Mouse (Mus musculus) layer of hippocampus, postnatal 10 days (tissue): ENCODE measurements around the gene Ttc7. TPM values are rescaled to one million over a fixed set of nuclear protein-coding genes. Genes with fewer than 3 reads are reported as not detected.

ENCODE experiments used
- DNase-seq, 2 experiments: peaks; one replicate each; pipeline ENCODE4 v3.0.0; 2021; ENCODE audit warnings: low spot score in 2 of 2
- long read RNA-seq: library from polyadenylated mRNA; stranded (forward); transcript quantifications from one replicate; pipeline ENCODE4 v2.0.0, GENCODE M21; 2023
- total RNA-seq, 2 experiments: library from RNA; stranded (reverse); gene quantifications; 2 replicates each; pipeline ENCODE4 v1.2.3; 2021

The Ttc7 gene
- total RNA-seq = 1 to 10 TPM; 6.4 to 7.1 TPM
- long read RNA-seq, full-length matches to known transcripts = 3 of 6 reads
- long read RNA-seq, partial matches to known transcripts = 0 of 6 reads
- long read RNA-seq, other reads (novel, unspliced or antisense) = 3 of 6 reads

- DNase-seq = peak; percentile 93 to 96
These were observed at the start of gene Ttc7 for GRCm38 (mm10) chr17:87282706-87283053. Gene Ttc7, plus strand, starts transcription at chr17:87282886.

- no peak for DNase-seq
These were observed 47.7 kb upstream of the Ttc7 start for GRCm38 (mm10) chr17:87235019-87235418.

DNA sequence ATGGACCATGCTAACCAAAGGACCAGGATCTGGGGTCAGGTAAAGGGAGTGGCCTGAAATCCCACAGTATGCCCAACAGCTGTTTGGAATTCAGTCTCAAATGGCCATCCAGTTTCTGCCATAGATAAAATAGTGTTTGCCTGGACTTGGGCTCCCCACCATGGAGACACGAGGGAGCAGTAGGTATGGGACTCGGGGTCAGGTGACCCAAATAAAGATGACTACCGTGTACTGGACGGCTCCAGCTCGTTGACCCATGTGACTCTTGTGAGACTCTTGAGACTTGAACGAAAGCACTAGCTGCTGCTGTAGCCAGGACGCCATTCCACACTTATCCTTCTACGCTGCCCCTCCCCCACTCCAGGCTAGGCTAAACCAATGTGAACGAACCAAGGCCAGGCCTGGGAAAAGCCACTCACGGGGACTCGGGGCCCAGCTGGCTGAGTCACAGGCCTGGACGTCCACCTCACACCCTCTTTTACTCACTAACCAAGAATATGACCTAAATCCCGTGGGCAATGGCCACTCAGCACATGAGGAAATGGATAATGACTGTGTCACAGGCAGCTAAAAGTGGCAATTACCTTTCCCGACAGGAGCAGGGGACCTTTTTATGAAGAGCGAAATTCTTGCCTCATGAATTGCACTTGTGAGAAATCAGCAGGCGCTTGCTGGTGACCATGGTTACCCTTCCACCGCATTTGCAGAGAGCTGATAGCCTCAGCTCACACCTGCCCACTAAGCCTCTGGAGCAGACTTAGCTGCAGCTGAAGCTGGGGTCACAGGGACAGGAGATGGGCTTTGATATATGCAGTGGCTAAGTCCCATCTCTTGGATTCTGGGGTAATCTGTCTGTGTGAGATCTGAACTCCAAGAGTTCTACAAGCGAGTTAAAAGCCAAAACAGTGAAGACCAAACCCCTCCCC is 45.7 kb upstream of the Ttc7 start:
- DNase-seq = no peak

- no peak for DNase-seq
These were observed 44.9 kb upstream of the Ttc7 start for GRCm38 (mm10) chr17:87237826-87238225.

- no peak for DNase-seq
These were observed 36.6 kb upstream of the Ttc7 start for GRCm38 (mm10) chr17:87246103-87246502.

DNA sequence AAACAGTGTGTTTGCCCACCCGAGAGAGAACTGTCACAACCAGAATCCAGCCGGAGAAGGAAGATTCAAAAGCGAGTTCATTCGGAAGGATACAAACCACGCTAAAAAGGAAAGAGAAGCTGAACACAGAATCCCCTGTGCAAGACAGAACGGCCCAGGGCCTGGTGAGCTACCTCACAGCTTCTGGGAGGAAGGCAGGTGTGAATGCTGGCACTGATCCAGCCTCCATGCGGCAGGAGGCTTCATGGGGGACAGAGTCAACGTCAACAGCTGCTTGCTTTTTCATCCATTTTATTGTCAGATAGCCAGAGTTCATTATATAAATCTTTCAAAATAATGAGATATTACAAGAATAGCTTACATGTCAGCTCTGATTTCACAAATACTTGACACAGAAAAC is 28.3 kb upstream of the Ttc7 start:
- DNase-seq = no peak

DNA sequence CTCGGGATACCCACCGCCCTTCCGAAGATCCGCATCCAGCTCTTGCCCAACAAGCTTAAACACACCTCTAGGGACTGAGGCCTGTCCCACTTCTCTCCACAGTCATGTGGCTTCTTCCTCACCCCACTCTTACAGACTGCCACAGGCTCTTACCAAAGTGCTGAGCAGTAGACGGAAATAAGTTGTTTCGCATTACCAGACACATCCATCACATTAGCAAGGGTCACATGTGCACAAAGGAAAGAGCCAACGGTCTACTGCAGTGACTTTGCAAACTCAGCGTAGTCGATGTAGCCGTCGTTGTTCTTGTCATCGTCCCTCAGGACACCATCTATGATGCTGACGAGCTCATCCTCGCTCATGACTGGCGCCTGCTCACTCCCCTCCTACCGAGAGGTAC is 27.0 kb upstream of the Ttc7 start:
- no peak for DNase-seq

DNA sequence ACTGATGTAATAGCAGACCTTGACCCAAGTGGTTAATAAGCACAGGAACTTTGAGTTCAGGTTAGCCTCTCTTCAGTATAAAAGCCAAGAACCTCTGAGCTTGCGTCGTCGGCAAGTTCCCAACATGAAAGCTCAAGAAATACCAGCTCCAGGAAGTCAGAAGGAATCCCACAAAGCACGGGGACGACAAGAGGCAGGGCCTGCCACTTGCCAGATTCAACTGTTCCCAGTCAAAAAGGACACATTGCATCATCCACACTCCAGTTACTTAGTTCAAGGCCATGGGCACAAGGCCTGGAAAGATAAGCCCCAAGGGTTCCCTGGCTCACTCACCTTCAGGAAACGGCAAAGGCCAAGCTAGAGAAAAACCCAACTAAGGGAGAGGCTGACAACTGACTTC is 19.3 kb upstream of the Ttc7 start:
- no peak for DNase-seq

GRCm38 (mm10) chr17:87264054-87264830 is 18.4 kb upstream of the Ttc7 start:
- DNase-seq = no peak

DNA sequence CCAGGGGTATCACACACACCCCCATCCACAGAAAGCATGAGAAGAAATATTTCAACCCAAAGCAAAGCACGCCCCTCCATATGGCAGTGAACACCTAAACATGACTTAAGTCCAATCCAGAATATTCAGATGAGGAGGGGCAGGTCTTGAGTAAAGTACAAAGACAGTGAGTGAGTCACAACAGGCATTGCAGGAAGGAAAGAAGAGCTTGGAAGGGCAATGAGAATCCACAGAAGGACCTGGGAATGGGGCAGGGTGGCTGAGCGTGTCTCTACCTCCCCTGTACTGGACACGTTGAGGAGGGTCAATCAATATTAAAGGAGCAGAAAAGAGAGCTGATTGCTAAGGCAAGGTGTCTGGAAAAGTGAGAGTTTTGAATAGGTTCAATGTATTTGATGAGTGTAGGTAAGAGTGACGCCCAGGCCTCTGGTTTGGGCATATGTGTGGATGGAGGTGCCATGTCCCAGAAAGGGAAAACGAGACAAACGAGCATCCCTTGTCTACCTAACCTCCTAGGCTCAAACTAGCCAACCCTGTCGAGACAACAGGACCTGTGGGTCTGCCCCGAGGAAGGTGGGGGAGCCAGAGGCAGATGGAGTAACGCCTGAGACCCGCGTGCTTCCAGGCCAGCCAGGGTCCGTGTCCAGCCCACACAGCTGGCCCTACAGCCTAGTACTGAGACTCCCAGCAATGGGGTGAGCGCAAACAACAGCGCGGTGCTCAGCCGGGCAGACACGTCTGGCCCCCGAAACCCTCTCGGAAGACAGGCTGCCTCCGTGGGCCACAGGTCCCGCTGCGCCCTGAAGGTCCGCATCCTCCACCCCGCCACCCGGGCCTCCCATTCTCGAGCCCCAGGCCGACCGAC is 17.5 kb upstream of the Ttc7 start:
- DNase-seq = no peak

DNA sequence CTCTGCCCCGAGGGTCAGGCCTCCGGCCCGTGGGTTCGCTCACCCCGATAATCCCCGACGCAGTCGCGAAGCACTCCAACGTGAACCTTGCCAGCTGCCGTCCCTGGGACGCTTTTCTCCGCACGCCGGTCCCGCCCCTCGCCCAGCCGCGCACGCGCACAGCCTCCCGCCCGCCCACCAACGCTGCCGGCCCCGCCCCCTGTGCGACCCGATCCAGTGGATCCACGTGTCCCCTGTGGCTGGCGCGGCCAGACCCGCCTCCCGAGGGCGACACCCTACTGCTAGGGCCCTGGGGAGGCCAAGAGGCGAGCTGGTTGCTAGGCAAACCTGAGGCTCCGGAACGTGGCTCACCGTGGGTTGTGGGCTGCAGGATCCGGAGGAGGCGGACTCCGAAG is 16.9 kb upstream of the Ttc7 start, which contains the start of gene Mcfd2:
Gene Mcfd2 (minus strand): TSS at position 144 of the 395 bp plus-strand sequence.
- peak; percentile 92 to 94 for DNase-seq

DNA sequence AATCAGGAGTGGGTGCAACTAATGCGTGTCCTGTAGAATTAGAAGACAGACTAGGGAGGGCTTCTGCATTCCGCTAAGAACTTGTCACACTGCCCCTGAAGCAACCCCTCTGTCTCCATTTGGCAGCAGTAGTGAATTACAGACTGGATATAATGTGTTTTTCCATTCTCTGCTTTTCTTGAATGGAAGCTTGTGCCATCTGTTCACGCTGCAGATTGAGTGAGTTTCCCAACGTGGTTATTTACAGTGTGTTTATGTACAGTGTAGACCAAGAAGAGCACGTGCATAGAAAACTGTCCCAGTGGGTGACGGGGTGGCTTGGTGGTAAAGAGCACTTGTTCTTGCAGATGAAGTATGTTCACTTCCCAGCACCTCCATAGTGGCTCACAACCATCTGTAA is 13.2 kb upstream of the Ttc7 start:
- DNase-seq = no peak

GRCm38 (mm10) chr17:87275363-87276341 is 7.0 kb upstream of the Ttc7 start:
- DNase-seq = no peak

GRCm38 (mm10) chr17:87282007-87282705 is 530 bp upstream of the Ttc7 start:
- peak; percentile 67 to 76 for DNase-seq

DNA sequence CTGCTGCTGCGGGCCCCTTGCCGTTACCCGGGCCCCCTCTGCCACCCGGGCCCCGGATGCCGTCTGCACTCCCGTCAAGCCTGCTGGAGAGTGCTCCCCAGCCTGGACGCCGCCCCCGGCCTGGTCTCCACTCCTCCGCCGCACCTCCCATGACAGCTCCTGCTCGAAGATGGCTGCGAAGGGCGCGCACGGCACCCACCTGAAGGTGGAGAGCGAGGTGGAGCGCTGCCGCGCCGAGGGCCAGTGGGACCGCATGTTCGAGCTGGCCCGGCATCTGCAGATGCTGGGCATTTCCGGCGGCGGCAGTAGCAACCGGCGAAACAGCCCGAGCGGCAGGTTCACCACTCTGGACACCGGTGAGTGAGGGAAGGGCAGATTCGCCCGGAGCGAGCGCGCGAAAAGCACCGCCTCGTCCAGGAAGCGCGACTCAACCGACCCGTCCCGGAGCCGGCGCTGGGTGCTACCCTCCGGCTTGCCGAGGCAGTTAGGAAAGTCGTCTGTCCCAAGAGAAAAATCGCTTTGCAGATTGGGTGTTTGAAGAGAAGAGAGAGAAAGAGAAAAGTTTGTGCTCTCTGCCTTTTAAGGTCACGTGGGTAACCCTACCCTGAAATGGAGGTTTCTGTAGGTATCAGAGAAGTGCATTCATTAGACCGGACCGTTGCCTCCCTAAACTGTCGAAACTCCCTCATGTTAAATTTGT is 519 bp downstream of the Ttc7 start:
- DNase-seq = peak in 1 of 2 experiments; percentile 46

- DNase-seq = no peak
These were observed 1.2 kb downstream of the Ttc7 start for GRCm38 (mm10) chr17:87283755-87284481.

GRCm38 (mm10) chr17:87284482-87285040 is 1.9 kb downstream of the Ttc7 start:
- DNase-seq = no peak
